10 mouse cellular contexts compared by ENCODE assay signal in the genomic region with DNA sequence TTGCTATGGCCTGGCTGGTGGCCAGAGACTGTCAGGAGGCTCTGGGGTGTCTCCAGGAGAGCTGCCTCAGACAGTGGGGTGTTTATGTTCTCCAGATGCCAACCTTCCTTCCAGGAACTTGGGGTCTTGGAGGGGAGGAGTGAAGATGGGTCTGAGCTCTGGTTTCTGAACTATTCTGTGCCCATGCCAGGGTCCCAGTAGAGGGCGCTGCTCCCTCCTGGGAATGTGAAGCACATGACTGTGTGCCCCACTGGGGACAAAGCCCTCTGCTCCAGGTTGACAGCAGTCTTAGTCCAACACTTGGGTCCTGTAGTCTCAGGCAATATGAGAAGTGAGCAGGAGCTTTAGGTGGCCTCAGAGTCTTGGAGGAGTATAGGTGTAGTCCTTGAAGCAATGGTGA. TPM values are rescaled to one million over a fixed set of nuclear protein-coding genes. Genes with fewer than 3 reads are reported as not detected.
DNase-seq lines count a peak whose midpoint lies in the region; ATAC-seq and TF ChIP-seq lines count a peak whose summit lies in the region.
"Had no signal": no experiment of that assay in that cellular context is flagged by ENCODE, and none has a peak within 500 bp of the region (broad histone marks: within the 10 kb centered on the region; RNA-seq: fewer than 3 reads in every experiment).

No protein-coding gene starts in this region.

- H3K79me2 ChIP-seq in CH12.LX (replicated peaks; ENCODE audit: control insufficient read depth, extremely low read depth, insufficient read depth, poor library complexity, severe bottlenecking) = no peaks in the 10 kb centered on the region

- no peak for TF ChIP-seq POLR2A in CH12.LX (IDR thresholded peaks at IDR 0.05; ENCODE audit: low read depth, low read length)

- no peak overlapping the region for H3K27ac ChIP-seq in hindbrain, embryonic 11.5 days (ENCODE audit: low read depth, low read length)
- H3K27ac ChIP-seq in hindbrain, embryonic 12.5 days = no peak overlapping the region
- H3K27ac ChIP-seq in CH12.LX (ENCODE audit: insufficient read depth, low read depth) = no peak overlapping the region
- H3K27ac ChIP-seq in limb, embryonic 15.5 days = peak overlapping the region; percentile 14; the same call in 1 of the 2 replicates

- no peak overlapping the region for H3K4me2 ChIP-seq in hindbrain, embryonic 11.5 days (replicated peaks; ENCODE audit: low read depth, low read length)
- no peak overlapping the region for H3K4me2 ChIP-seq in hindbrain, embryonic 12.5 days (replicated peaks)
- H3K4me2 ChIP-seq in CH12.LX (ENCODE audit: insufficient read depth, low read depth, poor library complexity, severe bottlenecking) = no peak overlapping the region
- H3K4me2 ChIP-seq in limb, embryonic 15.5 days = no peak overlapping the region

- no peak for TF ChIP-seq EP300 in CH12.LX (IDR thresholded peaks at IDR 0.05; ENCODE audit: low read length)

- intact Hi-C loops in left cerebral cortex, postnatal 36 days (cut with DNase I) = loop anchor here (5.0 kb wide), 1 partner anchor 392 kb away; no protein-coding TSS in a partner anchor

- 7% methylated on average over 1 of the region's 1 CpGs for WGBS in hindbrain, embryonic 11.5 days
- WGBS in hindbrain, embryonic 12.5 days = 0% methylated on average over 1 of the region's 1 CpGs
- WGBS in limb, embryonic 15.5 days = 18% methylated on average over 1 of the region's 1 CpGs

- dilution Hi-C loops in CH12.LX (cut with MboI; ENCODE audit: extremely low pct_ligation_motif_present, extremely low pct_unique_long_range_greater_than_20kb, low sequenced_read_pairs) = no loop called here

- TF ChIP-seq CTCF in CH12.LX (conservative IDR thresholded peaks at IDR 0.05 in 1 of 2, IDR thresholded peaks at IDR 0.05 in 1 of 2; ENCODE audit: low read depth in 2 of 2, low read length in 2 of 2) = peak in 1 of 2 experiments; percentile 57; a peak in 2 of 4 replicates

- H3K36me3 ChIP-seq in hindbrain, embryonic 11.5 days (ENCODE audit: control insufficient read depth, insufficient read depth, low read length) = no peaks in the 10 kb centered on the region
- H3K36me3 ChIP-seq in hindbrain, embryonic 12.5 days = no peaks in the 10 kb centered on the region
- H3K36me3 ChIP-seq in CH12.LX (replicated peaks in 1 of 2; ENCODE audit: control insufficient read depth in 1 of 2, insufficient read depth in 1 of 2, low read length in 1 of 2) = no peaks in the 10 kb centered on the region
- H3K36me3 ChIP-seq in limb, embryonic 15.5 days = no peaks in the 10 kb centered on the region

- in situ Hi-C loops in CH12.LX (cut with MboI; ENCODE audit: low pct_ligation_motif_present, low pct_unique_long_range_greater_than_20kb, low sequenced_read_pairs) = loop anchor here (5.0 kb wide), 1 partner anchor 397 kb away; no protein-coding TSS in a partner anchor

- no peak overlapping the region for H3K9ac ChIP-seq in hindbrain, embryonic 11.5 days (ENCODE audit: low read depth, low read length)
- H3K9ac ChIP-seq in hindbrain, embryonic 12.5 days = no peak overlapping the region
- H3K9ac ChIP-seq in CH12.LX (ENCODE audit: insufficient read depth, low read depth) = no peak overlapping the region
- no peak overlapping the region for H3K9ac ChIP-seq in limb, embryonic 15.5 days

- H3K9me3 ChIP-seq in hindbrain, embryonic 11.5 days (ENCODE audit: control insufficient read depth, low read length) = no peaks in the 10 kb centered on the region
- no peaks in the 10 kb centered on the region for H3K9me3 ChIP-seq in hindbrain, embryonic 12.5 days (replicated peaks)
- no peaks in the 10 kb centered on the region for H3K9me3 ChIP-seq in CH12.LX (replicated peaks; ENCODE audit: low read length)
- no peaks in the 10 kb centered on the region for H3K9me3 ChIP-seq in limb, embryonic 15.5 days

- no peak overlapping the region for H3K4me3 ChIP-seq in hindbrain, embryonic 11.5 days (ENCODE audit: low read depth, low read length)
- H3K4me3 ChIP-seq in hindbrain, embryonic 12.5 days = no peak overlapping the region
- no peak overlapping the region for H3K4me3 ChIP-seq in CH12.LX (replicated peaks in 1 of 3; ENCODE audit: low read depth in 2 of 3, low read length in 2 of 3, poor library complexity in 1 of 3)
- no peak overlapping the region for H3K4me3 ChIP-seq in limb, embryonic 15.5 days

- H3K4me1 ChIP-seq in hindbrain, embryonic 11.5 days (replicated peaks; ENCODE audit: control insufficient read depth, insufficient read depth, low read length) = no peaks in the 10 kb centered on the region
- peaks cover 2% of the 10 kb centered on the region; the same call in 1 of the 2 replicates for H3K4me1 ChIP-seq in hindbrain, embryonic 12.5 days
- H3K4me1 ChIP-seq in CH12.LX (ENCODE audit: control insufficient read depth in 1 of 2, insufficient read depth in 2 of 2) = peaks cover 19 to 48% of the 10 kb centered on the region in 2 experiments
- peaks cover 18% of the 10 kb centered on the region; the same call in 1 of the 2 replicates for H3K4me1 ChIP-seq in limb, embryonic 15.5 days

- no peaks in the 10 kb centered on the region for H3K27me3 ChIP-seq in hindbrain, embryonic 11.5 days (ENCODE audit: control insufficient read depth, insufficient read depth, low read length)
- peaks cover 7% of the 10 kb centered on the region for H3K27me3 ChIP-seq in hindbrain, embryonic 12.5 days
- H3K27me3 ChIP-seq in CH12.LX (replicated peaks) = peaks cover 39% of the 10 kb centered on the region
- H3K27me3 ChIP-seq in limb, embryonic 15.5 days = peaks cover 5% of the 10 kb centered on the region; the same call in 1 of the 2 replicates

- no peak for TF ChIP-seq RAD21 in CH12.LX (IDR thresholded peaks at IDR 0.05; ENCODE audit: low read depth, low read length)

- no peak; the same call in 1 of the 2 replicates for ATAC-seq in hindbrain, embryonic 11.5 days (ENCODE audit: low FRiP score)
- no peak for ATAC-seq in hindbrain, embryonic 12.5 days (ENCODE audit: low FRiP score)
- ATAC-seq in limb, embryonic 15.5 days (ENCODE audit: insufficient number of reproducible peaks, low FRiP score, low TSS enrichment, low read depth) = no peak

- peak; percentile 45 for DNase-seq in hindbrain, embryonic 11.5 days (ENCODE audit: low spot score)
- no peak for DNase-seq in CH12.LX (ENCODE audit: extremely low read depth)
- peak; percentile 49 for DNase-seq in embryo, embryonic 10 days (ENCODE audit: low spot score)
- no peak for DNase-seq in frontal cortex, adult 2 months (ENCODE audit: extremely low spot score in 1 of 2, low spot score in 1 of 2)
- no peak for DNase-seq in left cerebral cortex, postnatal 36 days (ENCODE audit: low spot score in 2 of 2)
- DNase-seq in cerebellum, adult 9-10 months = no peak

TF ChIP-seq in CH12.LX, 34 proteins besides CTCF, POLR2A, EP300 and RAD21:
- TF ChIP-seq ELF1 (IDR thresholded peaks at IDR 0.05; ENCODE audit: low read depth, low read length) (no peak), USF1 (IDR thresholded peaks at IDR 0.05; ENCODE audit: low read depth, low read length) (no peak), JUND (conservative IDR thresholded peaks at IDR 0.05; ENCODE audit: low read depth, low read length) (no peak), SIN3A (IDR thresholded peaks at IDR 0.05; ENCODE audit: low read length) (no peak), POLR2AphosphoS2 (IDR thresholded peaks at IDR 0.05; ENCODE audit: low read depth, low read length) (no peak), SMC3 (IDR thresholded peaks at IDR 0.05; ENCODE audit: low read depth, low read length) (peak; percentile 31), USF2 (conservative IDR thresholded peaks at IDR 0.05; ENCODE audit: low read depth, low read length) (no peak), MXI1 (IDR thresholded peaks at IDR 0.05; ENCODE audit: low read depth, low read length) (no peak)

RNA-seq across cellular contexts. Expression of a gene that starts 11.5 kb away (rescaled TPM):
- 1.1 and 2.3 TPM in 2 replicates for polyA plus RNA-seq in hindbrain, embryonic 11.5 days (2014; fragmentation: Nextera tagmentation; extraction: Ambion mirVana)
- polyA plus RNA-seq in hindbrain, embryonic 12.5 days (2016; fragmentation: Nextera tagmentation; extraction: Ambion mirVana) = 3.5 and 4.1 TPM in 2 replicates
- total RNA-seq in CH12.LX (2012; rRNA removed) (49.8 and 55.9 TPM in 2 replicates), CH12.LX (2014; rRNA removed) (37.3 and 43.3 TPM in 2 replicates)
- 17.1 and 22.1 TPM in 2 replicates for polyA plus RNA-seq in CH12.LX (2012; ENCODE audit: insufficient read length, low read depth)
- polyA plus RNA-seq in limb, embryonic 15.5 days (2015; fragmentation: Nextera tagmentation; extraction: Ambion mirVana) = 0.63 and 1.0 TPM in 2 replicates
- polyA plus RNA-seq in frontal cortex, adult 2 months (2012; rRNA removed) = 35.2 and 39.0 TPM in 2 replicates
- 10 to 100 TPM; 32.2 to 32.4 TPM for total RNA-seq in left cerebral cortex, postnatal 36 days (2021)

RNA-seq across cellular contexts. Expression of a gene that starts 29.6 kb away (rescaled TPM):
- 91.7 and 98.9 TPM in 2 replicates for polyA plus RNA-seq in hindbrain, embryonic 11.5 days (2014; fragmentation: Nextera tagmentation; extraction: Ambion mirVana)
- polyA plus RNA-seq in hindbrain, embryonic 12.5 days (2016; fragmentation: Nextera tagmentation; extraction: Ambion mirVana) = 115 TPM in 2 replicates
- total RNA-seq in CH12.LX (2012; rRNA removed) (9.9 and 10.3 TPM in 2 replicates), CH12.LX (2014; rRNA removed) (5.4 and 6.4 TPM in 2 replicates)
- polyA plus RNA-seq in CH12.LX (2012; ENCODE audit: insufficient read length, low read depth) = 18.8 and 20.2 TPM in 2 replicates
- 72.3 and 79.5 TPM in 2 replicates for polyA plus RNA-seq in limb, embryonic 15.5 days (2015; fragmentation: Nextera tagmentation; extraction: Ambion mirVana)
- polyA plus RNA-seq in frontal cortex, adult 2 months (2012; rRNA removed) = 63.3 and 64.0 TPM in 2 replicates
- total RNA-seq in left cerebral cortex, postnatal 36 days (2021) = 10 to 100 TPM; 41.5 to 50.0 TPM

RNA-seq across cellular contexts. Expression of a gene that starts 32.7 kb away (rescaled TPM):
- polyA plus RNA-seq in hindbrain, embryonic 11.5 days (2014; fragmentation: Nextera tagmentation; extraction: Ambion mirVana) = 1.9 and 3.6 TPM in 2 replicates
- 2.6 and 5.2 TPM in 2 replicates for polyA plus RNA-seq in hindbrain, embryonic 12.5 days (2016; fragmentation: Nextera tagmentation; extraction: Ambion mirVana)
- total RNA-seq in CH12.LX (2012; rRNA removed) = not detected in 2 replicates
- not detected in 2 replicates for total RNA-seq in CH12.LX (2014; rRNA removed)
- not detected in 2 replicates for polyA plus RNA-seq in CH12.LX (2012; ENCODE audit: insufficient read length, low read depth)
- 36.7 and 79.4 TPM in 2 replicates for polyA plus RNA-seq in limb, embryonic 15.5 days (2015; fragmentation: Nextera tagmentation; extraction: Ambion mirVana)
- 0.65 and 0.74 TPM in 2 replicates for polyA plus RNA-seq in frontal cortex, adult 2 months (2012; rRNA removed)
- total RNA-seq in left cerebral cortex, postnatal 36 days (2021) = under 1 TPM in 1 of 2 experiments, not detected in 1; 0.44 TPM
- total RNA-seq: hematopoietic stem cell, adult 5-6 weeks had no signal
- polyA plus RNA-seq: urinary bladder, adult 2 months had no signal

RNA-seq across cellular contexts. Expression of a gene that starts 39.9 kb away (rescaled TPM):
- 5.6 and 6.2 TPM in 2 replicates for polyA plus RNA-seq in hindbrain, embryonic 11.5 days (2014; fragmentation: Nextera tagmentation; extraction: Ambion mirVana)
- 6.1 and 9.0 TPM in 2 replicates for polyA plus RNA-seq in hindbrain, embryonic 12.5 days (2016; fragmentation: Nextera tagmentation; extraction: Ambion mirVana)
- total RNA-seq in CH12.LX (2012; rRNA removed) (0.13 TPM in 1 of 2 replicates, not detected in the other), CH12.LX (2014; rRNA removed) (not detected in 2 replicates)
- not detected in 2 replicates for polyA plus RNA-seq in CH12.LX (2012; ENCODE audit: insufficient read length, low read depth)
- polyA plus RNA-seq in limb, embryonic 15.5 days (2015; fragmentation: Nextera tagmentation; extraction: Ambion mirVana) = 9.1 and 11.7 TPM in 2 replicates
- polyA plus RNA-seq in frontal cortex, adult 2 months (2012; rRNA removed) = 34.9 and 42.6 TPM in 2 replicates
- 10 to 100 TPM; 22.0 to 22.2 TPM for total RNA-seq in left cerebral cortex, postnatal 36 days (2021)
- total RNA-seq: hematopoietic stem cell, adult 5-6 weeks had no signal

Comparison
In these comparisons a context has a peak if more than half of its experiments do, and no peak if none do; other contexts are left out.
1. DNase-seq: peak in hindbrain, embryonic 11.5 days (single experiment) and embryo, embryonic 10 days (single experiment); none in CH12.LX (single experiment), frontal cortex, adult 2 months (0 of 2), left cerebral cortex, postnatal 36 days (0 of 2) and cerebellum, adult 9-10 months (single experiment).